Mouse (Mus musculus) cerebellum, adult 11-12 months (tissue): ENCODE results near the gene CT030661.1.

Experiments
- DNase-seq: peaks from one replicate; pipeline ENCODE4 v3.0.0; 2022

CT030661.1 gene

DNA sequence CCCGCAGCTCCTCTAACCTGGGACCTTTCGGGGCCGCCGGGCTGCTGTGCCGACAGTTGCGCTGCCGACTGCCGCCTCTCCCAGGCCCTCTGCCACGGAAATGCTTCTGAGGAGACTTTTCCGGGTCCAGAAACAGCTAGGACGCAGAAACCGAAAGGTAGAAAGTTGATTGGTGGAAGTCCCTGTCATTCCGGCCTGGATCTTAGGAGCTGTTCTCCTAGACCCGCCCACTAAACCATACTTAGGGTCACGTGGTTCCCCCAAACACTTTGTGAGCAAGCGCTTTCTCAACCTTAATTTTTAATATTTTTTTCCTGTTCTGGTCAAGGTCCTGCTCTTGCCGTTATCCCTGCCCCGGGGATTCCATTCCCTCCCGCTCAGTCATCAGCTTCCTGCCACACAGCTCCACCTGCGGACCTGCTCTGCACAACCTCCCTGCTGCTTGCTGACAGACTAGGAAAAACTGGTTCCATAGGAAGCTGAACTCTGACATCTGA lies at the start of gene CT030661.1:
CT030661.1 (minus strand) TSS at position 108 of the 497 bp plus-strand sequence.
- peak; percentile 91 for DNase-seq

DNA sequence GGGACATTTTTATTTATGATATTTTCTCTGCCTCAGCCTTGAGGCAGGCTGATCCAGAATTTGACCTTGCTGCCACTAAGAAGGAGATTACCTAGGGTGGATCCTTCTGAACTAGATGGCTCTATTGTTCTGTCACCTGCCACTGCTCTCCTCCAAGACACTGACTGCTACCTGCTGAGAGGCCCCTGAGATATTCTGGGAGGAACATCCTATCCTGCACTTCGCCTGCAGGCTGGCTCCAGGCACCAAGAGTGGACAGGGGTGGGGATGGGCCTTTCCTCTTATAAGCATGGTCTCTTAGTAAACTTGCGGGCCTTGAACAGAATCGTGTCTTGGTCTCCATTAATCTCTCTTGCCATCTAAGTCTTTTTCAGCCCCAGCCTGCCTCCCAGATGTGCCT lies 49.3 kb upstream of the CT030661.1 start:
- no peak for DNase-seq

DNA sequence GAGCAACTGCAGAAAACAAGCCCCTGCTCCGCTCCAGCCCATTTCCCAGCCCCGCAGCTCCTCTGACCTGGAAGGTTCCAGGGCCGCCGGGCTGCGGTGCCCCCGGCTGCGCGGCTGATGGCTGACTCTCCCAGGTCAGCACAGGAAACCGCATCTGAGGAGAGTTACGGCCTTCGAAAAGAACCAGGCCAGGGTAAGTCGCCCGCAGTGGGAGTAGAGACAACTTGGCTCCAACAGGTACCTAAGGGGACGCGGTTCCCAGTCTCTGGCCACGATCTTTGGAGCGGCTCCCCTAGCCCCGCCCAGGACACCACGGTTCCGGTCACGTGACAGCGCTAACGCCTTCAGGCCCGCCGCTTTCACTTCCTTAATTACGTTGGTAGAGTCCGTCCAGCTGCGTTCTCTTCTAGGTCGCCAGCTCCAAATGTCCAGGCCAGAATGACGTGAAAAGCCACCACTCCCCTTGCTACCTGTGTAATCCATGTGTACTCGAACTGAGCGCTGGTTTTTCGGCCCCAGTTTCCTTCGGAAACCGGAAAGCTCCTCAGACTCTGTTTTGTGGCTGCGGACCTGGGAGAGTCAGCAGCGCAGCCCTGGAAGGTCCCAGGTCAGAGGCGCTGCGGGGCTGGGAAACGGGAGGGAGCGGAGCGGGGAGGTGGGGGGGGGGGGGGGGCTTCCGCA lies 46.6 kb upstream of the CT030661.1 start, which contains the start of the genes Zfp944 and Zfp758:
Zfp944 (minus strand) TSS at position 300 of the 681 bp plus-strand sequence.
Zfp758 (plus strand) TSS at position 353 of the 681 bp plus-strand sequence.
- peak; percentile 53 for DNase-seq

DNA sequence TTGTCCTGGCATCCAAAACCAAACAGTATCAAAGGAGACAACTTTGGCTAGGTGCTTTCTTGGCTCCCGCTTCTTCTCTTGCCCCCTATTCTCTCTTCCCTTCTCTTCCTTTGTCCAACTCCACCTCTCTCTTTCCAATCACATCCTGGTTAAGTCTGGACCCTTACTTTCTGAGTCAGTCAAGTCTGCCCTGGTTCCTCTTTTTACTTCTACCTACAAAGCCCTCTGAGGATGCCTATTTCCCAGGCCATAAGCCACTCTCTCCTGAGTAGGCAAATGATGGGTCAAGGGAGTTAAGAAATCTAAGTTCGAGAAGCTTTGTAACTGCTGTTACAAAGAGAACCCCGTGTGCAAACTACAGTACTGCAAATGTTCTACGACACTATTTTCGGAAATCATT lies 45.9 kb upstream of the CT030661.1 start:
- no peak for DNase-seq

DNA sequence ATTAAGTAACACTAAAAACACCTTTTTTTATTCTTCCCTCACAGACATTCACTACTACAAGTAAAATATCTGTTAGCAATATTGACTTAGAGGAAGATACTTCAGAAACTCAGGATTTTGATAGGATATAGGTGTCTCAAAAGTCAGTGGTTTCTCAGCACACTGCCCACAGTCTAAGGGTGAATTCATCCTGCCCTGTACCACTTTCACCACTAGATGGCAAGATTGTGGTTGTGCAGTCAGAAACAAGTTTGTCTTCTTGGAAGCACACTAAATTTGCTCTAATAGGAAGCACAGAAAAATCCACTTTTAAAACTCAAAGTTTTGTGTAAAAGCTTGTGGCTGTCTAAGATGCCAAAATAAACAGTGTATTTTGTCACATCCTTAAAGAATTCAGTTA lies 38.2 kb upstream of the CT030661.1 start:
- no peak for DNase-seq

DNA sequence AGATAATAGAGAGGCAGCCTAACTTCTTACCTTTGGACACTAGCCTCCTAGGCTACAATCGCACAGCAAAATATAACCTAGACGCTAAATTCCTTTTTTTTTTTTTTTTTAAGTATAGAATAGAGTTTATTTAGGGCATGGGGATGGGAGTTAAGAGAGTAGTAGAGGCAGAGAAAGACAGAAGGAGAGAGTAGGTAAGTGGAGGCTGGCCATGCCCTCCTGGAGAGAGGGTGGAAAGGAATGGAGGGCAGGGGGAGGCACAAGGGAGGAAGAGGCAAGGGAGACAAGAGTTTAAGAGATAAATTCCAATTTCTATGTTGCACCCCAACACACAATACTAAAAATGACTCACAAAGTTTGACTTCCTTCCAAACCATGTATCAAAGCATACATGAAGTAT lies 610 bp upstream of the CT030661.1 start:
- peak; percentile 12 for DNase-seq

DNA sequence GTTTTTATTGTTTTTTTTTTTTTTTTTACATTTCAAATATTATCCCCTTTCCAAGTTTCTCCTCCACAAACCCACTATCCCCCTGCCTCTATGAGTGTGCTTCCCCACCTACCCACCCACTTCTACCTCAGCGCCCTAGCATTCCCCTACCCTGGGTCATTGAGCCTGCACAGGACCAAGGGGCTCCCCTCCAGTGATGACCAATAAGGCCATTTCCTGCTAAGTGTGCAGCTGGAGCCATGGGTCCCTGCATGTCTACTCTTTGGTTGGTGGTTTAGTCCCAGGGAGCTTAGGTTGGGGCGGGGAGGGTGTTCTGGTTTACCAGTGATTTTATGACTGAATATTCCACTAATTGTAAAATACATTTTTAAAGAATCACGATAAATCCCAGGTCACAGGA lies 418 bp downstream of the CT030661.1 start:
- peak; percentile 20 for DNase-seq
